15 mouse cellular contexts compared by ENCODE assay signal in the genomic region with DNA sequence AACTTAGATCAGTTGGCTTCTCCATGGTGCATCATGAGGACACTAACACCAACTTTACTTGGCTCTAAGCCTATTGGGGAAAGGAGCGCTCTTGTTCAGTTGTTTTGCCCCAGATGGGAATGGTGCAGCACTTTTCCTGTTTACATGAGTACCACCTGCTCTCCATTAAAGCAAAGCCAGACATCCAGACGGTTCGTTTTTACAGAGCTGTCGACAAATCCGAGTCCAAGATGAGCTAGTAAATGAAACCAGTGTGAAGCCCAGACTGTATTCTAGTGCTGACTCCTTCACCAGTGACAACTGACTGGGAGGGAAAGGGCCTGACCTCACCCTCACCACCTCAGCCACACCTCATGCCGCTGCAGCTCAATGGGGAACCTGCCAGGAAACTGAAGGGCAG. TPM values are rescaled to one million over a fixed set of nuclear protein-coding genes. Genes with fewer than 3 reads are reported as not detected.
DNase-seq lines count a peak whose midpoint lies in the region; ATAC-seq and TF ChIP-seq lines count a peak whose summit lies in the region.
"Had no signal": no experiment of that assay in that cellular context is flagged by ENCODE, and none has a peak within 500 bp of the region (broad histone marks: within the 10 kb centered on the region; RNA-seq: fewer than 3 reads in every experiment).

No protein-coding gene starts in this region.

- H3K4me1 ChIP-seq in forebrain, embryonic 15.5 days = peaks cover 9% of the 10 kb centered on the region
- no peaks in the 10 kb centered on the region for H3K4me1 ChIP-seq in forebrain, embryonic 12.5 days
- no peaks in the 10 kb centered on the region for H3K4me1 ChIP-seq in lung, postnatal 0 days (ENCODE audit: insufficient read depth, low read depth, low read length)
- H3K4me1 ChIP-seq in neural tube, embryonic 15.5 days = no peaks in the 10 kb centered on the region
- H3K4me1 ChIP-seq: liver, embryonic 15.5 days; midbrain, embryonic 12.5 days had no signal

- no peak for TF ChIP-seq EP300 in lung, postnatal 0 days (IDR thresholded peaks at IDR 0.05)

- WGBS in forebrain, embryonic 15.5 days = 43% methylated on average over 6 of the region's 6 CpGs
- 75% methylated on average over 6 of the region's 6 CpGs for WGBS in forebrain, embryonic 12.5 days
- WGBS in lung, postnatal 0 days = 43% methylated on average over 6 of the region's 6 CpGs
- WGBS in neural tube, embryonic 15.5 days = 60% methylated on average over 6 of the region's 6 CpGs

- H3K27ac ChIP-seq in forebrain, embryonic 15.5 days (replicated peaks) = peak overlapping the region; percentile 80
- no peak overlapping the region for H3K27ac ChIP-seq in forebrain, embryonic 12.5 days
- no peak overlapping the region for H3K27ac ChIP-seq in lung, postnatal 0 days (ENCODE audit: low read length)
- H3K27ac ChIP-seq in neural tube, embryonic 15.5 days (replicated peaks) = no peak overlapping the region
- H3K27ac ChIP-seq: left cerebral cortex, adult 2 months; liver, embryonic 15.5 days; midbrain, embryonic 12.5 days had no signal

- no peaks in the 10 kb centered on the region for H3K27me3 ChIP-seq in forebrain, embryonic 15.5 days
- no peaks in the 10 kb centered on the region for H3K27me3 ChIP-seq in forebrain, embryonic 12.5 days
- H3K27me3 ChIP-seq in lung, postnatal 0 days (replicated peaks; ENCODE audit: insufficient read depth, low read length) = no peaks in the 10 kb centered on the region
- H3K27me3 ChIP-seq in neural tube, embryonic 15.5 days (replicated peaks) = no peaks in the 10 kb centered on the region
- H3K27me3 ChIP-seq: liver, embryonic 15.5 days; midbrain, embryonic 12.5 days had no signal

- no peak overlapping the region for H3K9ac ChIP-seq in forebrain, embryonic 15.5 days (replicated peaks)
- no peak overlapping the region for H3K9ac ChIP-seq in forebrain, embryonic 12.5 days
- H3K9ac ChIP-seq in lung, postnatal 0 days (replicated peaks; ENCODE audit: low read depth) = no peak overlapping the region
- H3K9ac ChIP-seq in neural tube, embryonic 15.5 days (replicated peaks) = no peak overlapping the region
- H3K9ac ChIP-seq: liver, embryonic 15.5 days; midbrain, embryonic 12.5 days had no signal

- no peaks in the 10 kb centered on the region for H3K9me3 ChIP-seq in forebrain, embryonic 15.5 days
- no peaks in the 10 kb centered on the region for H3K9me3 ChIP-seq in forebrain, embryonic 12.5 days
- H3K9me3 ChIP-seq in lung, postnatal 0 days (ENCODE audit: low read length) = no peaks in the 10 kb centered on the region
- no peaks in the 10 kb centered on the region for H3K9me3 ChIP-seq in neural tube, embryonic 15.5 days (replicated peaks)
- H3K9me3 ChIP-seq: liver, embryonic 15.5 days; midbrain, embryonic 12.5 days had no signal

- TF ChIP-seq CTCF in lung, postnatal 0 days (IDR thresholded peaks at IDR 0.05) = no peak

- H3K4me3 ChIP-seq in forebrain, embryonic 15.5 days = no peak overlapping the region
- H3K4me3 ChIP-seq in forebrain, embryonic 12.5 days (replicated peaks) = no peak overlapping the region
- H3K4me3 ChIP-seq in lung, postnatal 0 days (ENCODE audit: low read depth, low read length) = no peak overlapping the region
- no peak overlapping the region for H3K4me3 ChIP-seq in neural tube, embryonic 15.5 days (replicated peaks)
- H3K4me3 ChIP-seq: left cerebral cortex, adult 2 months; liver, embryonic 15.5 days; midbrain, embryonic 12.5 days had no signal

- peak; percentile 53 for ATAC-seq in forebrain, embryonic 15.5 days (replicated peaks)
- no peak for ATAC-seq in forebrain, embryonic 12.5 days (ENCODE audit: low FRiP score)
- peak; percentile 26; the same call in 1 of the 2 replicates for ATAC-seq in lung, postnatal 0 days
- no peak for ATAC-seq in neural tube, embryonic 15.5 days (ENCODE audit: low FRiP score)

- H3K4me2 ChIP-seq in forebrain, embryonic 15.5 days (replicated peaks) = no peak overlapping the region
- H3K4me2 ChIP-seq in forebrain, embryonic 12.5 days = no peak overlapping the region
- H3K4me2 ChIP-seq in lung, postnatal 0 days (replicated peaks; ENCODE audit: low read depth, low read length) = no peak overlapping the region
- H3K4me2 ChIP-seq in neural tube, embryonic 15.5 days = no peak overlapping the region
- H3K4me2 ChIP-seq: liver, embryonic 15.5 days; midbrain, embryonic 12.5 days had no signal

- peaks cover 42% of the 10 kb centered on the region for H3K36me3 ChIP-seq in forebrain, embryonic 15.5 days
- peaks cover 46% of the 10 kb centered on the region for H3K36me3 ChIP-seq in forebrain, embryonic 12.5 days (replicated peaks)
- peaks cover 31% of the 10 kb centered on the region for H3K36me3 ChIP-seq in lung, postnatal 0 days (ENCODE audit: insufficient read depth, low read length)
- peaks cover 51% of the 10 kb centered on the region for H3K36me3 ChIP-seq in neural tube, embryonic 15.5 days

- no peak for DNase-seq in lung, postnatal 0 days (ENCODE audit: low spot score)
- no peak for DNase-seq in lung, postnatal 36 days
- peak; percentile 37 to 48 for DNase-seq in layer of hippocampus, postnatal 36 days
- DNase-seq in right cerebral cortex, adult 18-20 months = no peak
- DNase-seq in frontal cortex, postnatal 25 days (ENCODE audit: low spot score in 2 of 2) = no peak
- DNase-seq: adrenal gland, postnatal 10 days; cerebellum, adult 2 months; kidney, adult 11 months; right cerebral cortex, postnatal 25 days had no signal

RNA-seq across cellular contexts. Expression of a gene that starts 9.9 kb away (rescaled TPM):
- polyA plus RNA-seq in forebrain, embryonic 15.5 days (2015; fragmentation: Nextera tagmentation; extraction: Ambion mirVana) = 23.2 and 23.9 TPM in 2 replicates
- 28.8 TPM in 2 replicates for polyA plus RNA-seq in forebrain, embryonic 12.5 days (2016; fragmentation: Nextera tagmentation; extraction: Ambion mirVana)
- 9.9 and 10.2 TPM in 2 replicates for polyA plus RNA-seq in lung, postnatal 0 days (2015; fragmentation: Nextera tagmentation; extraction: Ambion mirVana)
- total RNA-seq in layer of hippocampus, postnatal 36 days (2021) = 10 to 100 TPM; 12.8 to 17.3 TPM
- polyA plus RNA-seq in neural tube, embryonic 15.5 days (2015; fragmentation: Nextera tagmentation; extraction: Ambion mirVana) = 18.9 and 21.1 TPM in 2 replicates

RNA-seq across cellular contexts. Expression of a gene that starts 10.8 kb away (rescaled TPM):
- polyA plus RNA-seq in forebrain, embryonic 15.5 days (2015; fragmentation: Nextera tagmentation; extraction: Ambion mirVana) = 48.1 and 50.9 TPM in 2 replicates
- 52.5 and 56.4 TPM in 2 replicates for polyA plus RNA-seq in forebrain, embryonic 12.5 days (2016; fragmentation: Nextera tagmentation; extraction: Ambion mirVana)
- 58.2 and 63.8 TPM in 2 replicates for polyA plus RNA-seq in lung, postnatal 0 days (2015; fragmentation: Nextera tagmentation; extraction: Ambion mirVana)
- 10 to 100 TPM; 67.5 to 80.3 TPM for total RNA-seq in layer of hippocampus, postnatal 36 days (2021)
- 69.9 and 71.2 TPM in 2 replicates for polyA plus RNA-seq in neural tube, embryonic 15.5 days (2015; fragmentation: Nextera tagmentation; extraction: Ambion mirVana)

RNA-seq across cellular contexts. Expression of a gene that starts 29.0 kb away (rescaled TPM):
- 243 and 273 TPM in 2 replicates for polyA plus RNA-seq in forebrain, embryonic 15.5 days (2015; fragmentation: Nextera tagmentation; extraction: Ambion mirVana)
- polyA plus RNA-seq in forebrain, embryonic 12.5 days (2016; fragmentation: Nextera tagmentation; extraction: Ambion mirVana) = 302 and 315 TPM in 2 replicates
- 340 and 365 TPM in 2 replicates for polyA plus RNA-seq in lung, postnatal 0 days (2015; fragmentation: Nextera tagmentation; extraction: Ambion mirVana)
- 10 to 100 TPM; 97.4 to 99.4 TPM for total RNA-seq in layer of hippocampus, postnatal 36 days (2021)
- polyA plus RNA-seq in neural tube, embryonic 15.5 days (2015; fragmentation: Nextera tagmentation; extraction: Ambion mirVana) = 244 and 282 TPM in 2 replicates

RNA-seq across cellular contexts. Expression of a gene that starts 34.6 kb away (rescaled TPM):
- polyA plus RNA-seq in forebrain, embryonic 15.5 days (2015; fragmentation: Nextera tagmentation; extraction: Ambion mirVana) = 12.0 and 12.9 TPM in 2 replicates
- 39.1 and 52.4 TPM in 2 replicates for polyA plus RNA-seq in forebrain, embryonic 12.5 days (2016; fragmentation: Nextera tagmentation; extraction: Ambion mirVana)
- polyA plus RNA-seq in lung, postnatal 0 days (2015; fragmentation: Nextera tagmentation; extraction: Ambion mirVana) = 121 and 135 TPM in 2 replicates
- 1 to 10 TPM; 2.0 to 2.3 TPM for total RNA-seq in layer of hippocampus, postnatal 36 days (2021)
- 24.5 and 52.1 TPM in 2 replicates for polyA plus RNA-seq in neural tube, embryonic 15.5 days (2015; fragmentation: Nextera tagmentation; extraction: Ambion mirVana)

RNA-seq across cellular contexts. Expression of a gene that starts 42.6 kb away (rescaled TPM):
- 5.1 and 5.5 TPM in 2 replicates for polyA plus RNA-seq in forebrain, embryonic 15.5 days (2015; fragmentation: Nextera tagmentation; extraction: Ambion mirVana)
- 4.7 and 7.7 TPM in 2 replicates for polyA plus RNA-seq in forebrain, embryonic 12.5 days (2016; fragmentation: Nextera tagmentation; extraction: Ambion mirVana)
- 43.6 and 48.7 TPM in 2 replicates for polyA plus RNA-seq in lung, postnatal 0 days (2015; fragmentation: Nextera tagmentation; extraction: Ambion mirVana)
- total RNA-seq in layer of hippocampus, postnatal 36 days (2021) = 10 to 100 TPM; 10.1 to 13.6 TPM
- 12.7 and 17.0 TPM in 2 replicates for polyA plus RNA-seq in neural tube, embryonic 15.5 days (2015; fragmentation: Nextera tagmentation; extraction: Ambion mirVana)

Comparison
In these comparisons a context has a peak if more than half of its experiments do, and no peak if none do; other contexts are left out.
1. ATAC-seq: peak in forebrain, embryonic 15.5 days (single experiment) and lung, postnatal 0 days (single experiment); none in forebrain, embryonic 12.5 days (single experiment) and neural tube, embryonic 15.5 days (single experiment).
2. DNase-seq: peak in layer of hippocampus, postnatal 36 days (2 of 2); none in lung, postnatal 0 days (single experiment), lung, postnatal 36 days (single experiment), right cerebral cortex, adult 18-20 months (single experiment) and frontal cortex, postnatal 25 days (0 of 2).